Mouse (Mus musculus): ENCODE data around the gene Bicd2. TPM values are rescaled to one million over a fixed set of nuclear protein-coding genes. Genes with fewer than 3 reads are reported as not detected.

Bicd2 gene
- polyA plus RNA-seq, 1 experiment: 17.6 TPM

GRCm38 (mm10) chr13:49341831-49342722 lies 692 bp downstream of the Bicd2 start:
- DNase-seq: no peak
- 9% methylated on average over 25 of the region's 25 CpGs for WGBS

GRCm38 (mm10) chr13:49342723-49343100 lies 1.3 kb downstream of the Bicd2 start:
- H3K4me1 ChIP-seq (ENCODE audit: control insufficient read depth, insufficient read depth, low read length): peaks cover 21% of the 10 kb centered on the region
- no peak for TF ChIP-seq POLR2A (IDR thresholded peaks at IDR 0.05; ENCODE audit: low read depth, low read length)
- no peak for TF ChIP-seq CTCF (conservative IDR thresholded peaks at IDR 0.05; ENCODE audit: insufficient read depth, insufficient read length, low read depth, low read length)
- no peak overlapping the region for H3K27ac ChIP-seq (ENCODE audit: insufficient read depth, low read depth, low read length)
- peak overlapping the region; percentile 78 for H3K4me3 ChIP-seq (ENCODE audit: insufficient read depth, low read depth, low read length)
- no peak for DNase-seq
- no peaks in the 10 kb centered on the region for H3K36me3 ChIP-seq (ENCODE audit: control insufficient read depth, insufficient read depth, low read length)
- no peaks in the 10 kb centered on the region for H3K27me3 ChIP-seq (replicated peaks; ENCODE audit: control insufficient read depth, insufficient read depth, low read length)

More at GRCm38 (mm10) chr13:49341831-49342722, 692 bp downstream of the Bicd2 start:
- Histone ChIP-seq H3K27ac (ENCODE audit: insufficient read depth, low read depth, low read length) (peak overlapping the region; percentile 13; the same call in 1 of the 2 replicates), H3K4me3 (ENCODE audit: insufficient read depth, low read depth, low read length) (peak overlapping the region; percentile 78), H3K27me3 (replicated peaks; ENCODE audit: control insufficient read depth, insufficient read depth, low read length) (no peaks in the 10 kb centered on the region), H3K36me3 (ENCODE audit: control insufficient read depth, insufficient read depth, low read length) (no peaks in the 10 kb centered on the region), H3K4me1 (ENCODE audit: control insufficient read depth, insufficient read depth, low read length) (peaks cover 21% of the 10 kb centered on the region)
- no peak for TF ChIP-seq POLR2A (IDR thresholded peaks at IDR 0.05; ENCODE audit: low read depth, low read length)
- TF ChIP-seq CTCF (conservative IDR thresholded peaks at IDR 0.05; ENCODE audit: insufficient read depth, insufficient read length, low read depth, low read length): no peak

GRCm38 (mm10) chr13:49344567-49344966 lies 3.2 kb downstream of the Bicd2 start:
- Histone ChIP-seq H3K27me3 (replicated peaks; ENCODE audit: control insufficient read depth, insufficient read depth, low read length) (no peaks in the 10 kb centered on the region), H3K4me1 (ENCODE audit: control insufficient read depth, insufficient read depth, low read length) (peaks cover 21% of the 10 kb centered on the region), H3K27ac (ENCODE audit: insufficient read depth, low read depth, low read length) (no peak overlapping the region), H3K4me3 (ENCODE audit: insufficient read depth, low read depth, low read length) (no peak overlapping the region), H3K36me3 (ENCODE audit: control insufficient read depth, insufficient read depth, low read length) (no peaks in the 10 kb centered on the region)
- no peak for DNase-seq
- no peak for TF ChIP-seq CTCF (conservative IDR thresholded peaks at IDR 0.05; ENCODE audit: insufficient read depth, insufficient read length, low read depth, low read length)
- no peak for TF ChIP-seq POLR2A (IDR thresholded peaks at IDR 0.05; ENCODE audit: low read depth, low read length)
- 56% methylated on average over 8 of the region's 8 CpGs for WGBS

GRCm38 (mm10) chr13:49345476-49345875 lies 4.1 kb downstream of the Bicd2 start:
- Histone ChIP-seq H3K36me3 (ENCODE audit: control insufficient read depth, insufficient read depth, low read length) (no peaks in the 10 kb centered on the region), H3K27me3 (replicated peaks; ENCODE audit: control insufficient read depth, insufficient read depth, low read length) (no peaks in the 10 kb centered on the region), H3K27ac (ENCODE audit: insufficient read depth, low read depth, low read length) (no peak overlapping the region), H3K4me3 (ENCODE audit: insufficient read depth, low read depth, low read length) (no peak overlapping the region), H3K4me1 (ENCODE audit: control insufficient read depth, insufficient read depth, low read length) (peaks cover 21% of the 10 kb centered on the region)
- peak; percentile 77 for DNase-seq
- WGBS: 22% methylated on average over 2 of the region's 2 CpGs
- TF ChIP-seq POLR2A (IDR thresholded peaks at IDR 0.05; ENCODE audit: low read depth, low read length) (no peak), CTCF (conservative IDR thresholded peaks at IDR 0.05; ENCODE audit: insufficient read depth, insufficient read length, low read depth, low read length) (no peak)

- 57% methylated on average over 2 of the region's 2 CpGs for WGBS
- DNase-seq: no peak
- no peak overlapping the region for H3K27ac ChIP-seq (ENCODE audit: insufficient read depth, low read depth, low read length)
- H3K4me1 ChIP-seq (ENCODE audit: control insufficient read depth, insufficient read depth, low read length): peaks cover 13% of the 10 kb centered on the region
- TF ChIP-seq CTCF (conservative IDR thresholded peaks at IDR 0.05; ENCODE audit: insufficient read depth, insufficient read length, low read depth, low read length) (no peak), POLR2A (IDR thresholded peaks at IDR 0.05; ENCODE audit: low read depth, low read length) (no peak)
- H3K27me3 ChIP-seq (replicated peaks; ENCODE audit: control insufficient read depth, insufficient read depth, low read length): no peaks in the 10 kb centered on the region
- H3K4me3 ChIP-seq (ENCODE audit: insufficient read depth, low read depth, low read length): no peak overlapping the region
- no peaks in the 10 kb centered on the region for H3K36me3 ChIP-seq (ENCODE audit: control insufficient read depth, insufficient read depth, low read length)
Observed at GRCm38 (mm10) chr13:49348522-49348921, 7.1 kb downstream of the Bicd2 start.

- H3K36me3 ChIP-seq (ENCODE audit: control insufficient read depth, insufficient read depth, low read length): no peaks in the 10 kb centered on the region
- WGBS: 91% methylated on average over 4 of the region's 4 CpGs
- no peak for DNase-seq
Observed at GRCm38 (mm10) chr13:49349335-49349734, 8.0 kb downstream of the Bicd2 start.

GRCm38 (mm10) chr13:49349836-49350505 lies 8.6 kb downstream of the Bicd2 start:
- DNase-seq: no peak
- peaks cover 4% of the 10 kb centered on the region for H3K4me1 ChIP-seq (ENCODE audit: control insufficient read depth, insufficient read depth, low read length)
- no peaks in the 10 kb centered on the region for H3K27me3 ChIP-seq (replicated peaks; ENCODE audit: control insufficient read depth, insufficient read depth, low read length)
- 87% methylated on average over 6 of the region's 6 CpGs for WGBS
- no peak overlapping the region for H3K4me3 ChIP-seq (ENCODE audit: insufficient read depth, low read depth, low read length)
- TF ChIP-seq POLR2A (IDR thresholded peaks at IDR 0.05; ENCODE audit: low read depth, low read length) (no peak), CTCF (conservative IDR thresholded peaks at IDR 0.05; ENCODE audit: insufficient read depth, insufficient read length, low read depth, low read length) (no peak)
- no peak overlapping the region for H3K27ac ChIP-seq (ENCODE audit: insufficient read depth, low read depth, low read length)
- H3K36me3 ChIP-seq (ENCODE audit: control insufficient read depth, insufficient read depth, low read length): no peaks in the 10 kb centered on the region

More at GRCm38 (mm10) chr13:49349335-49349734, 8.0 kb downstream of the Bicd2 start:
- no peak overlapping the region for H3K4me3 ChIP-seq (ENCODE audit: insufficient read depth, low read depth, low read length)
- TF ChIP-seq POLR2A (IDR thresholded peaks at IDR 0.05; ENCODE audit: low read depth, low read length): no peak
- TF ChIP-seq CTCF (conservative IDR thresholded peaks at IDR 0.05; ENCODE audit: insufficient read depth, insufficient read length, low read depth, low read length): no peak
- H3K27ac ChIP-seq (ENCODE audit: insufficient read depth, low read depth, low read length): no peak overlapping the region
- H3K27me3 ChIP-seq (replicated peaks; ENCODE audit: control insufficient read depth, insufficient read depth, low read length): no peaks in the 10 kb centered on the region
- peaks cover 9% of the 10 kb centered on the region for H3K4me1 ChIP-seq (ENCODE audit: control insufficient read depth, insufficient read depth, low read length)
